Mouse (Mus musculus) hindbrain, postnatal 0 days (tissue): ENCODE measurements around the gene Gas2l3. TPM values are rescaled to one million over a fixed set of nuclear protein-coding genes. Genes with fewer than 3 reads are reported as not detected.
A peak's percentile ranks its signal among the peaks of the same experiment; 100 is the strongest.

Experiments
- ATAC-seq: fragments of 200-750 bp; cut with Nextera tagmentation; 2 replicates; pipeline ENCODE4 v1.8.0; 2017; ENCODE audit warnings: mild to moderate bottlenecking, moderate TSS enrichment, moderate library complexity
- DNase-seq: peaks from one replicate; pipeline ENCODE4 v3.0.0-alpha.2; 2015; ENCODE audit warnings: low spot score
- H3K27ac ChIP-seq: fragments of 300-500 bp; sonication (generic); 2 replicates; pipeline ENCODE4 v1.5.1; 2014; ENCODE audit warnings: mild to moderate bottlenecking
- H3K27me3 ChIP-seq: fragments of 300-500 bp; sonication (generic); 2 replicates; pipeline ENCODE4 v1.6.1; 2014; ENCODE audit warnings: low read length, mixed read lengths; ENCODE audit not compliant: insufficient read depth
- H3K36me3 ChIP-seq: fragments of 300-500 bp; sonication (generic); 2 replicates; pipeline ENCODE4 v1.6.1; 2014; ENCODE audit warnings: low read length, mixed read lengths; ENCODE audit not compliant: insufficient read depth
- H3K4me1 ChIP-seq: fragments of 300-500 bp; sonication (generic); 2 replicates; pipeline ENCODE4 v1.6.1; 2014; ENCODE audit warnings: antibody characterized with exemption, low read length, mixed read lengths; ENCODE audit not compliant: insufficient read depth
- H3K4me2 ChIP-seq: fragments of 300-500 bp; sonication (generic); 2 replicates; pipeline ENCODE4 v1.6.1; 2014; ENCODE audit warnings: low read depth, mild to moderate bottlenecking, low read length, moderate library complexity, mixed read lengths
- H3K4me3 ChIP-seq: fragments of 300-500 bp; sonication (generic); 2 replicates; pipeline ENCODE4 v1.5.1; 2014; ENCODE audit warnings: low read length
- H3K9ac ChIP-seq: fragments of 300-500 bp; sonication (generic); replicated peaks from 2 replicates; pipeline ENCODE4 v1.6.1; 2014; ENCODE audit warnings: mild to moderate bottlenecking, low read length, moderate library complexity, mixed read lengths
- H3K9me3 ChIP-seq: fragments of 300-500 bp; sonication (generic); 2 replicates; pipeline ENCODE4 v1.6.1; 2016; ENCODE audit warnings: low read length, mixed read lengths
- CTCF ChIP-seq: IDR thresholded peaks from 2 replicates; pipeline ENCODE4 v1.5.1; 2016; ENCODE audit warnings: antibody characterized with exemption, control low read depth, low read depth
- WGBS: fragments of 180-500 bp; shearing (Covaris S2); extraction: QIAGEN DNeasy Blood & Tissue Kit; methylation state at CpG from one replicate; pipeline ENCODE4 v1.1.7; 2014; 5-methylcytosine and 5-hydroxymethylcytosine counted together
- polyA plus RNA-seq: library from polyadenylated mRNA; unstranded; fragments of >200 nt; fragmentation: Nextera tagmentation; extraction: Ambion mirVana; gene quantifications from 2 replicates; pipeline ENCODE4 v1.2.1, GENCODE M21; 2015
- total RNA-seq: library from RNA; depleted of rRNA; stranded (reverse); fragments of >200 nt; gene quantifications from 2 replicates; pipeline ENCODE4 v1.2.3, GENCODE M21; 2014

The Gas2l3 gene
- total and polyA plus RNA-seq, 2 experiments from 2014 or later = 5.5 to 11.7 TPM

DNA sequence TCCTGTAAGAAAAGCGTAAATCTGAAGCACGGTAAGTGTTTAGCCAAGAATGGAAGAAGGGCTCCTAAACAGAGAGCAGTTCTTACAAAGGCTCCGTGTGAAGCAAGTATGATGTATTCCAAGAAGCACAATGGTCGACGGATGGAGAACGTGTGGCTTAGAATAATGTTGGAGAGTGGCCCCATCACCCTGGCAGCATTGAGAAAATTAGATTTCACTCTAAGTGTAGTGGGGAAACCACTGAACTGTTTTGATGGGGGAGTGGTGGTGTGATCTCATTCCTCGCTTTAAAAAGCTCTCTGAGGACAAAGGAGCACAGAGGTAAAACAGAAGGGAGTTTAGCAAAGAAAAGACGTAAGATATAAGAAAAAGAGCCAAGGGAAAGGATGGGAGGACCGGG lies 6.3 kb downstream of the Gas2l3 start:
- no peaks in the 10 kb centered on the region for H3K9me3 ChIP-seq
- TF ChIP-seq CTCF = no peak
- no peak overlapping the region for H3K9ac ChIP-seq
- DNase-seq (no peak), ATAC-seq (no peak)
- 0 out of 2 replicates have a peak overlapping the region, but pooled peaks have one; percentile 5 for H3K4me2 ChIP-seq
- H3K4me1 ChIP-seq = no peaks in the 10 kb centered on the region
- no peak overlapping the region for H3K27ac ChIP-seq
- 37% methylated on average over 9 of the region's 9 CpGs for WGBS
- H3K36me3 ChIP-seq = no peaks in the 10 kb centered on the region
- no peak overlapping the region for H3K4me3 ChIP-seq
- H3K27me3 ChIP-seq = no peaks in the 10 kb centered on the region

DNA sequence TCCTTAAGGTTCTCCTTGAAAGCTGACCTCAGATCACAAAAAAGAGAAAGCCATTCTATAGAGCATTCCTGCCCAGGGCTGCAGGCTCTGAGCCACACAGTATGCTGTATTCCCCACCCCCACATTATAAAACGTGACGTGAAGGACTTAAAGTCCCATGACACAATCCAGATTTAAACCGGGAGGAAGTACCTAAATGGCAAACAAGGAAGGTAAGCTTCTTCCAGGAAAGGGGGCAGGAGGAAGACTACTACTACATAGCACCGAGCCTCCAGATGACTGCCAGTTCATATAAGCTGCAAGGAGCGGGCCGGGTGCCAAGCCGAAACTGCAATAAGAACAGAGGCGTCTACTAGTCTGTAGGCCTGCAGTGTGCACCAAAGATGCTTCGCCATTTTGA lies 7.8 kb downstream of the Gas2l3 start:
- ATAC-seq (peak; percentile 60; the same call in 1 of the 2 replicates), DNase-seq (no peak)
- Histone ChIP-seq H3K4me1 (no peaks in the 10 kb centered on the region), H3K9me3 (no peaks in the 10 kb centered on the region), H3K36me3 (no peaks in the 10 kb centered on the region), H3K9ac (no peak overlapping the region), H3K4me3 (no peak overlapping the region), H3K27ac (no peak overlapping the region), H3K27me3 (no peaks in the 10 kb centered on the region), H3K4me2 (peak overlapping the region; percentile 5; the same call in 1 of the 2 replicates)
- TF ChIP-seq CTCF = no peak
- WGBS = 35% methylated on average over 9 of the region's 9 CpGs

DNA sequence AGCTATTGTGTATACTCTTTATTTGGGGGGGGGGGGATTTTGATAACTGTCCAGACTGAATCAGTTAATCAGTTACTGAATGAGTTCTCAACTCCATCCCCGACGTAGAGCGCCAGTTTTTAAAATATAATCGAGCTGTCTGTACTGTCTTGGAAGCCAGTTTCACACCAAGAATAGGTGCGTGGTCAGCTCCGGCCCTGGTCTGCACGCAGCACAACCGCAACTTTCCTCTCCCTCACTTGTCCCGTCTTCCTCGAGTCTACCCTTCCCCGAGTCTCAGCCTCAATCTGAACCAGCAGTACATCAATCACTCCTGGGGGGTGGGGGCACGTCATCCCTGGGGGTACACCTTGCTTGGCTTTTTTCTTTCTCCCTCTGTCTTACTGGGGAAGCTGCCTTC lies 8.4 kb downstream of the Gas2l3 start:
- Histone ChIP-seq H3K4me1 (no peaks in the 10 kb centered on the region), H3K36me3 (no peaks in the 10 kb centered on the region), H3K27ac (no peak overlapping the region), H3K4me3 (no peak overlapping the region), H3K4me2 (peak overlapping the region; percentile 31), H3K27me3 (no peaks in the 10 kb centered on the region), H3K9ac (no peak overlapping the region), H3K9me3 (no peaks in the 10 kb centered on the region)
- 42% methylated on average over 12 of the region's 12 CpGs for WGBS
- DNase-seq (no peak), ATAC-seq (no peak)
- no peak for TF ChIP-seq CTCF

DNA sequence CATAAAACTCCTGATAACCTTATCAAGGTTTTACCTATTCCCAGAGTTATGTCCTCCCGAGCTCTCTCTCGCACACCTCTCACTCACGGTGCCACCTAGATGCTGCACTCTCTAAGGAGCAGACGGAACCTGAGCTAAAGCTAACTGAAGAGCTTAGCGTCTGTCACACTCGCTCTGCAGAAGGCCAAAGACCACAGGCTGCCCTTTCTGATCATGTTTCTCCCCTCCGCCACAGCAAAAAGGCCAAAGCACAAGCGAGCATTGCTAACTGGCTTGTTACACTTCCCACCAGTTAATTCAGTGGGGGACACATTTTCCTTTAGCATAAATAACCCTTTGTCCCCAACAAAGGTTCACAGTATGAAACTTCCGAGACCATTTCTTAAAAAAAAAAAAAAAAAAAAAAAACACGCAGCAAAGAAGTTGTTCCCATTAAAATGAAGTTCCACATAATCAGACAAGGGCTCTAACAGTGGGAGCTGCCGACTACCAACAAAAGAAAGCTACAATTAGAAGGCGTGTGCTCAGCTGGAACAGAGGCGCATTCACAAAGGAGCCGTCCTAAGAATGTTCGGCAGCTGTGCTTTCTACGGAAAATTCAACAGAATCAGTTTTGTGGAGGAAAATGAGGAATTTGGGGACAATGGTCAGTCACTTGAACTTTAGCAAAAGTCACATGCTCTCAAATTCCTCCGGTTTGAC lies 9.1 kb downstream of the Gas2l3 start:
- 18% methylated on average over 17 of the region's 17 CpGs for WGBS
- H3K9ac ChIP-seq = no peak overlapping the region
- no peaks in the 10 kb centered on the region for H3K4me1 ChIP-seq
- H3K27ac ChIP-seq = no peak overlapping the region
- no peak for TF ChIP-seq CTCF
- H3K4me2 ChIP-seq = peak overlapping the region; percentile 31
- no peaks in the 10 kb centered on the region for H3K27me3 ChIP-seq
- H3K9me3 ChIP-seq = no peaks in the 10 kb centered on the region
- H3K36me3 ChIP-seq = no peaks in the 10 kb centered on the region
- H3K4me3 ChIP-seq = no peak overlapping the region
- DNase-seq (no peak), ATAC-seq (no peak)

DNA sequence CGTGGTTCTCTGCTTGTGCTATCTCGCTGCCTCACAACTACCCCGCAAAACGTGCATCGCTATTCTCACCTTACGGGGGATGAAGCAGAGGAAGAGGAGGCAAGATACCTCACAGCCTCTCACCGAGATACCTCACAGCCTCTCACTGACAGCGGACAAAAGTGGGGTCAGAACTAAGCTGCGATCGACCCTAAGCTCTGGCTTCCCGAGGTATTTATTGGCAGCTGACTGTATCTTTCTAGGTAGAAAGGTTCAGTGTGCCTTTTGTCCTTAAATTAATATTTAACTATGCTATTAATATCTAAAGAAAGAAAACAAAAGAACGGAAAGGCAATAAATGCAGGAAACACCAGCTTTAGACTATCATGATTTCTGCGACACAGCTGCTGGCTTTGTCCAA lies 11.0 kb downstream of the Gas2l3 start:
- 86% methylated on average over 13 of the region's 13 CpGs for WGBS
- Histone ChIP-seq H3K4me1 (no peaks in the 10 kb centered on the region), H3K9ac (no peak overlapping the region), H3K27ac (no peak overlapping the region), H3K27me3 (no peaks in the 10 kb centered on the region), H3K9me3 (no peaks in the 10 kb centered on the region), H3K4me2 (no peak overlapping the region), H3K36me3 (no peaks in the 10 kb centered on the region), H3K4me3 (no peak overlapping the region)
- ATAC-seq (no peak), DNase-seq (no peak)
- no peak for TF ChIP-seq CTCF

DNA sequence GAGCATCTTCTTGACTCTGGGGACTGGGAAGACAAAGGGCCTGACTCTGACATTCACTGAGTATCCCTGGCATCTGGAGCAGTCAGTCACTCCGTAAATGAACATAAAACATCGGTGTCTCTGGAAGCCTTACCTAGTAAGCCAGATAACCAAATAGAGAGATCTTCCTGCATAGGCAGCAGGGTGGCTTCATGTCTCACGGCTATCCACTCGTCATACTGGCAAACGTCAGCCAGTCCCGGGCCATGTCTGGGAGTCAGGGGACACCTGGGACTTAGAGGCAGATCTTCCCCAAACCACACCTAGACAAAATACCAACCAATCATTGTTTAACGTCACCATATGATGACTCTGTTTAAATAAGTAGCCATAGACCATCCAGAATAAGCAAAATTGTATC lies 13.0 kb downstream of the Gas2l3 start:
- H3K9me3 ChIP-seq = no peaks in the 10 kb centered on the region
- H3K4me3 ChIP-seq = no peak overlapping the region
- TF ChIP-seq CTCF = no peak
- H3K9ac ChIP-seq = no peak overlapping the region
- DNase-seq = no peak
- no peak for ATAC-seq
- no peaks in the 10 kb centered on the region for H3K4me1 ChIP-seq
- H3K4me2 ChIP-seq = no peak overlapping the region
- H3K27me3 ChIP-seq = no peaks in the 10 kb centered on the region
- 90% methylated on average over 7 of the region's 7 CpGs for WGBS
- H3K36me3 ChIP-seq = no peaks in the 10 kb centered on the region
- H3K27ac ChIP-seq = no peak overlapping the region

DNA sequence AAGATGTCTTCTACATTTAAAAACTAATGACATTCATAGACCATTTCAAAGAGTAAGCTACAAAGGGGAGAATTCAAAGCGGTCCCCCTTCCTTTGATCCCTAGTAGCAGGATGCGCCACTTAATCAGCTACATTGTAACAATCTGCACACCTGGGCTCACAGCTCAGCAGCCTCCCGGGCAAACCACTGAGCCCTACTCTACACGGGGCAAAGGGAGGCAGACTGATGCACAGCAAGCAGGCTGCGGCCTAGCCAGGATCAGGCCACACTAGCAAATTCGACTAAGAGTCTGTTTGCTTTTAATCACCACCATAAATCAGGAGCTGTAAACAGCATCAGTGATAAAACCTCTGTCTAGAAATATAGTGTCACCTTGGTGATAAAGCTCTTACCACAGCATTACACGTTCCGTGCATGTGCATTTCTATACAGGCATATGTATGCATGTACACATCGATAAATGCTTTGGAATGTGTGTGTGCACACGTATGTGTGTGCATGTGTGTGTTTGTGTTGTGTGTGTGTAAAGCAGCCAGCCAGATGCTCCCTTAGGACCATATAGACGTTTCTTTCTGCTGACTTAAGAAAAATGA lies 18.9 kb downstream of the Gas2l3 start:
- no peak overlapping the region for H3K27ac ChIP-seq
- no peak for DNase-seq
- H3K9ac ChIP-seq = no peak overlapping the region
- H3K36me3 ChIP-seq = peaks cover 3% of the 10 kb centered on the region; the same call in 1 of the 2 replicates
- H3K4me1 ChIP-seq = no peaks in the 10 kb centered on the region
- H3K4me3 ChIP-seq = no peak overlapping the region
- ATAC-seq = no peak
- H3K27me3 ChIP-seq = no peaks in the 10 kb centered on the region
- no peak overlapping the region for H3K4me2 ChIP-seq
- no peak for TF ChIP-seq CTCF
- H3K9me3 ChIP-seq = no peaks in the 10 kb centered on the region
- 82% methylated on average over 11 of the region's 11 CpGs for WGBS
